Mouse (Mus musculus): ENCODE measurements around the gene Slc25a10. TPM values are rescaled to one million over a fixed set of nuclear protein-coding genes. Genes with fewer than 3 reads are reported as not detected.

Gene Slc25a10
- polyA plus RNA-seq, 1 experiment from 2014 or later: 83.4 TPM

GRCm38 (mm10) chr11:120490291-120491046 lies 1.2 kb upstream of the Slc25a10 start:
- TF ChIP-seq CTCF (IDR thresholded peaks at IDR 0.05) (peak; percentile 32; the same call in 1 of the 2 replicates), EP300 (IDR thresholded peaks at IDR 0.05) (no peak)
- no peak for ATAC-seq
- Histone ChIP-seq H3K4me2 (replicated peaks; ENCODE audit: low read depth, low read length) (0 out of 2 replicates have a peak overlapping the region, but pooled peaks have one; percentile 98), H3K4me1 (ENCODE audit: insufficient read depth, low read depth, low read length) (peaks cover 9% of the 10 kb centered on the region), H3K9me3 (ENCODE audit: low read length) (no peaks in the 10 kb centered on the region), H3K27ac (ENCODE audit: low read length) (peak overlapping the region; percentile 71; the same call in 1 of the 2 replicates), H3K27me3 (replicated peaks; ENCODE audit: insufficient read depth, low read length) (no peaks in the 10 kb centered on the region), H3K4me3 (ENCODE audit: low read depth, low read length) (no peak overlapping the region), H3K36me3 (ENCODE audit: insufficient read depth, low read length) (peaks cover 9% of the 10 kb centered on the region), H3K9ac (replicated peaks; ENCODE audit: low read depth) (no peak overlapping the region)
- DNase-seq (ENCODE audit: low spot score): peak; percentile 29
- 32% methylated on average over 4 of the region's 4 CpGs for WGBS

DNA sequence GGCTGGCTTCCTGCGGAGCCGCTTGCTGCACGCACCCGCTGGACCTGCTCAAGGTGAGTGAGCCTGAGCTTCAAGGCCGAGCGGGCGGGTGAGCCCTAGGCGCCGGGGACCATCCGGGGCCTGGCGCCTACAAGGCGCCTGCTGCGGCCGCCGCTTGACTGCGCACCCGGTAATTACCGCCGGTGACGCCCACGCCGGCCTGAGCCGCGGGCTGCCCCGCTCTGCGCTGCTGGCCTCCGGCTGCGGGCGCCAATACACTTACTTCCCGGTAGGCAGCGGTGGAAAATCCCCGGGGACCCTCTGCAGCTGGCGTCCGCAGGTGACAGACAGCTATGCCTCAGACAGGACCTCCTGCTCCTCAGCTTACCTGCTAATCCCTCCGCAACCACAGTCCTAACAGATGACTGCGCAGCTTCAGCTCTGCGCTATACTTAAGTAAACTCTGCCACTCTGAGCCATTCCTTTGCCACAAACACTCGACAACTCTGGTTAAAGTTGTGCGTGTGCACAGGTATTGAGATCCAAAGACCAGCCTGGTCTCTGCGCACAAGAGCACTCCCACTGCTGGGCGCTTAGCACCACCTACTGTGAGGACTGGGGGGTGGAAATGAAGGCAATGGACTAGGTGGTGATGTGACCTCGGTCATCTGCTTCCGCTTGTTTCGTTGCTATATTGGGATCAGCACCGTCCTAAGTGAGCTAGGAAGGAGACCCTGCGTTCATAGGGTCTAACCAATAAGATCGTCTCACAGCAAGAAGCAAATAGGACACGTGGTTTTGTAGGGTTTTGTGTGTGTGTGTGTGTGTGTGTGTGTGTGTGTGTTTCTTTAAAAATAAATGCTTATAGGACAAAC lies 611 bp downstream of the Slc25a10 start:
- Histone ChIP-seq H3K9ac (replicated peaks; ENCODE audit: low read depth) (peak overlapping the region; percentile 57), H3K4me3 (ENCODE audit: low read depth, low read length) (peak overlapping the region; percentile 76), H3K4me1 (ENCODE audit: insufficient read depth, low read depth, low read length) (peaks cover 9% of the 10 kb centered on the region), H3K27me3 (replicated peaks; ENCODE audit: insufficient read depth, low read length) (no peaks in the 10 kb centered on the region), H3K27ac (ENCODE audit: low read length) (peak overlapping the region; percentile 71), H3K4me2 (replicated peaks; ENCODE audit: low read depth, low read length) (peak overlapping the region; percentile 98), H3K9me3 (ENCODE audit: low read length) (no peaks in the 10 kb centered on the region), H3K36me3 (ENCODE audit: insufficient read depth, low read length) (peaks cover 22% of the 10 kb centered on the region)
- DNase-seq (ENCODE audit: low spot score) (peak; percentile 70), ATAC-seq (peak; percentile 44)
- WGBS: 1% methylated on average over 45 of the region's 48 CpGs
- TF ChIP-seq CTCF (IDR thresholded peaks at IDR 0.05) (peak; percentile 56), EP300 (IDR thresholded peaks at IDR 0.05) (no peak)

GRCm38 (mm10) chr11:120492878-120493203 lies 1.2 kb downstream of the Slc25a10 start:
- H3K27me3 ChIP-seq (replicated peaks; ENCODE audit: insufficient read depth, low read length): no peaks in the 10 kb centered on the region
- peak overlapping the region; percentile 76; the same call in 1 of the 2 replicates for H3K4me3 ChIP-seq (ENCODE audit: low read depth, low read length)
- peak; percentile 33 for DNase-seq (ENCODE audit: low spot score)
- H3K36me3 ChIP-seq (ENCODE audit: insufficient read depth, low read length): peaks cover 22% of the 10 kb centered on the region
- H3K9ac ChIP-seq (replicated peaks; ENCODE audit: low read depth): peak overlapping the region; percentile 57; the same call in 1 of the 2 replicates
- H3K9me3 ChIP-seq (ENCODE audit: low read length): no peaks in the 10 kb centered on the region
- no peak for ATAC-seq
- peak overlapping the region; percentile 98 for H3K4me2 ChIP-seq (replicated peaks; ENCODE audit: low read depth, low read length)
- H3K27ac ChIP-seq (ENCODE audit: low read length): peak overlapping the region; percentile 71
- WGBS: 18% methylated on average over 3 of the region's 3 CpGs
- TF ChIP-seq CTCF (IDR thresholded peaks at IDR 0.05) (no peak), EP300 (IDR thresholded peaks at IDR 0.05) (no peak)
- H3K4me1 ChIP-seq (ENCODE audit: insufficient read depth, low read depth, low read length): peaks cover 9% of the 10 kb centered on the region

- Histone ChIP-seq H3K4me3 (ENCODE audit: low read depth, low read length) (0 out of 2 replicates have a peak overlapping the region, but pooled peaks have one; percentile 76), H3K9me3 (ENCODE audit: low read length) (no peaks in the 10 kb centered on the region), H3K27me3 (replicated peaks; ENCODE audit: insufficient read depth, low read length) (no peaks in the 10 kb centered on the region), H3K27ac (ENCODE audit: low read length) (peak overlapping the region; percentile 71; the same call in 1 of the 2 replicates), H3K4me1 (ENCODE audit: insufficient read depth, low read depth, low read length) (peaks cover 9% of the 10 kb centered on the region), H3K9ac (replicated peaks; ENCODE audit: low read depth) (0 out of 2 replicates have a peak overlapping the region, but pooled peaks have one; percentile 57), H3K36me3 (ENCODE audit: insufficient read depth, low read length) (peaks cover 25% of the 10 kb centered on the region), H3K4me2 (replicated peaks; ENCODE audit: low read depth, low read length) (peak overlapping the region; percentile 98)
- ATAC-seq (no peak), DNase-seq (ENCODE audit: low spot score) (peak; percentile 26)
- 29% methylated on average over 3 of the region's 3 CpGs for WGBS
- TF ChIP-seq CTCF (IDR thresholded peaks at IDR 0.05) (no peak), EP300 (IDR thresholded peaks at IDR 0.05) (no peak)
Measured at GRCm38 (mm10) chr11:120493351-120493750, 1.7 kb downstream of the Slc25a10 start.

GRCm38 (mm10) chr11:120493911-120494310 lies 2.3 kb downstream of the Slc25a10 start:
- Histone ChIP-seq H3K4me3 (ENCODE audit: low read depth, low read length) (no peak overlapping the region), H3K4me2 (replicated peaks; ENCODE audit: low read depth, low read length) (peak overlapping the region; percentile 98), H3K36me3 (ENCODE audit: insufficient read depth, low read length) (peaks cover 31% of the 10 kb centered on the region), H3K4me1 (ENCODE audit: insufficient read depth, low read depth, low read length) (peaks cover 9% of the 10 kb centered on the region), H3K27ac (ENCODE audit: low read length) (no peak overlapping the region), H3K9me3 (ENCODE audit: low read length) (no peaks in the 10 kb centered on the region), H3K9ac (replicated peaks; ENCODE audit: low read depth) (no peak overlapping the region), H3K27me3 (replicated peaks; ENCODE audit: insufficient read depth, low read length) (no peaks in the 10 kb centered on the region)
- WGBS: 74% methylated on average over 3 of the region's 3 CpGs
- ATAC-seq (no peak), DNase-seq (ENCODE audit: low spot score) (no peak)
- TF ChIP-seq CTCF (IDR thresholded peaks at IDR 0.05) (no peak), EP300 (IDR thresholded peaks at IDR 0.05) (no peak)

DNA sequence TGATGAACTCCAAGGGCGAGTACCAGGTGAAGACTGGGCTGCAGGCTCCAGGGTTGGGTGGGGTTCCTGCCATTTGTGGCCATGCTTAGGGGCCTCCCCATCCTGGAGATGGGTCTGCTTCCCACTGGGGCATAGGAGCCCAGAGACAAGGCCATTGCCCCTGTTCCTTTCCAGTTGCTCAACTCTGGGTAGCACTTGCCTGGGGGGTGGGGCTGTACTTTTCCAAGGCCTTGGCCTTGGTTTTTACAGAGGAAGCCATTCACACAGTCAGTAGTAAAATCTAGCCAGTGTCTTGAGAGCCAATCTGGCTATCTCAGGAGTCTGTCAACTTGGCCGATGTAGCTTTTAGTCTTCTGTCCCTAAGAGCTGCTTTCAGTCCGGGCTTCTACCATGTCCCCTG lies 5.8 kb downstream of the Slc25a10 start:
- H3K9ac ChIP-seq (replicated peaks; ENCODE audit: low read depth): no peak overlapping the region
- H3K9me3 ChIP-seq (ENCODE audit: low read length): no peaks in the 10 kb centered on the region
- no peaks in the 10 kb centered on the region for H3K4me1 ChIP-seq (ENCODE audit: insufficient read depth, low read depth, low read length)
- H3K4me2 ChIP-seq (replicated peaks; ENCODE audit: low read depth, low read length): no peak overlapping the region
- H3K27me3 ChIP-seq (replicated peaks; ENCODE audit: insufficient read depth, low read length): no peaks in the 10 kb centered on the region
- ATAC-seq: no peak
- H3K36me3 ChIP-seq (ENCODE audit: insufficient read depth, low read length): peaks cover 35% of the 10 kb centered on the region
- H3K4me3 ChIP-seq (ENCODE audit: low read depth, low read length): no peak overlapping the region
- no peak for DNase-seq (ENCODE audit: low spot score)
- TF ChIP-seq EP300 (IDR thresholded peaks at IDR 0.05) (no peak), CTCF (IDR thresholded peaks at IDR 0.05) (no peak)
- no peak overlapping the region for H3K27ac ChIP-seq (ENCODE audit: low read length)
- WGBS: 92% methylated on average over 3 of the region's 3 CpGs

All from lung, postnatal 0 days (tissue).